Mouse (Mus musculus) granulocyte monocyte progenitor cell, adult 5-6 weeks (primary cell): Measurements from ENCODE around the gene Tspan14. TPM values are rescaled to one million over a fixed set of nuclear protein-coding genes. Genes with fewer than 3 reads are reported as not detected.

ENCODE experiments used
- ATAC-seq: replicated peaks from 2 replicates; pipeline ENCODE4 v1.8.0; 2016; ENCODE audit warnings: mild to moderate bottlenecking, moderate TSS enrichment, inconsistent platforms; ENCODE audit not compliant: poor library complexity, severe bottlenecking
- total RNA-seq, 2 experiments: library from RNA; stranded (forward) in 1 of 2; stranded (reverse) in 1 of 2; fragments of 200-712, 200-1000 nt in 1 of 2; fragments of >200 nt in 1 of 2; fragmentation: Nextera tagmentation in 1 of 2; gene quantifications; 2 replicates each; pipeline ENCODE4 v1.2.3; 2014 to 2017

Tspan14 gene
- total RNA-seq, 2 experiments from 2014 or later: 37.8 to 48.2 TPM

DNA sequence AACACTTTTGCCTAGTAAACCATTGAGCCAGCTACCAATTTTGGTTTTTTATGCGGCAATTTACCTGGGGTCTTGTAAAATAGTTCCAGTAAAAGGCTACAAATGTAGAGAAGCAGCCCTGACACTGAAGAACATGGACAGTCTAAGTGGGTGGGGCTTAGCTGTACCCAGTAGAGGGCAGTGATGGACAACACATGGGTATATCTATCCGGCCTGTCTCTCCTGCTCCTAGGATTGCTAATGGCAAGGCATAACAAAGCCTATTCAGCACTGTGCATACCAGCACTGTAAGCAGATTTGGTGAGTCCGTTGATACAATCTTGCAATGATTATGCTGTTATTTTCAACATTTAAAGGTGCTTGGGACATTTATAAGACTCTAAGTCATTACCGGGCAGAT is 12.4 kb upstream of the Tspan14 start:
- ATAC-seq: peak; percentile 67

- peak; percentile 88 for ATAC-seq
Observed at GRCm38 (mm10) chr14:40975127-40975721, 8.6 kb upstream of the Tspan14 start.

DNA sequence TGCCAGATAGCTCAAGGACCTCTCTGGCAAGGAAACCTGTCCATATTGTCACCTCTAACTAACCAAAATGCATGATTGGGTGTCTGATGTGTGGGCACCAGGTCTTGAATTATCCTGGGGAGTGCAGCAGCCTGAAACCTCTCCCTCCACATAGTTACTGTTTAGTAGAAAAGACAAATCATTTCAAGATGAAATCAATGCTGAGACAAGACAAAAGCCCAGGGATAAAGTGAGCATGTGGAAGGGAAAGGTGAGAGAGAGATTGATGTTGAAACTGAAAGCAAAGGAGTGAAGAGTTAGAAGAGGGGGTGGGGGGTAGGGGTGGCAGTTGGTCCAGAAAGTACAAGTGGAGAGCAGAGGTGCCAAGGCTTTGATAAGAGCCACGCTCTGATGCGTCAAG is 1.4 kb upstream of the Tspan14 start:
- no peak for ATAC-seq

DNA sequence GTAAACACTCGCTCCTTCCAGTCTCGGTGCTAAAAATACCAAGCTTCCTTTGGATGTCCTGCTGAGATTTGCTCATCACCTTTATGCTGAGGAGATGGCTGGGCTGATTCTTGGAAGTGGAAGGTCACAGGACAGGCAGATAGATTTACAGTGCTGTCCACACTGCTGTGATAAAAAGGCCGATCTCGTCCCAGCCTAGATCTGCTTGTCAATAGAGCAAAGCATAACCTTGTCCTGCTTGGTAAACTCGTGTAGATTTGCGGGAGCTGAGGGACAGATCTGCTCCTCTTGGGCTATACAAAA is 942 bp upstream of the Tspan14 start:
- ATAC-seq: no peak

- peak; percentile 78 for ATAC-seq
Observed at GRCm38 (mm10) chr14:40966862-40967597, 423 bp upstream of the Tspan14 start.

DNA sequence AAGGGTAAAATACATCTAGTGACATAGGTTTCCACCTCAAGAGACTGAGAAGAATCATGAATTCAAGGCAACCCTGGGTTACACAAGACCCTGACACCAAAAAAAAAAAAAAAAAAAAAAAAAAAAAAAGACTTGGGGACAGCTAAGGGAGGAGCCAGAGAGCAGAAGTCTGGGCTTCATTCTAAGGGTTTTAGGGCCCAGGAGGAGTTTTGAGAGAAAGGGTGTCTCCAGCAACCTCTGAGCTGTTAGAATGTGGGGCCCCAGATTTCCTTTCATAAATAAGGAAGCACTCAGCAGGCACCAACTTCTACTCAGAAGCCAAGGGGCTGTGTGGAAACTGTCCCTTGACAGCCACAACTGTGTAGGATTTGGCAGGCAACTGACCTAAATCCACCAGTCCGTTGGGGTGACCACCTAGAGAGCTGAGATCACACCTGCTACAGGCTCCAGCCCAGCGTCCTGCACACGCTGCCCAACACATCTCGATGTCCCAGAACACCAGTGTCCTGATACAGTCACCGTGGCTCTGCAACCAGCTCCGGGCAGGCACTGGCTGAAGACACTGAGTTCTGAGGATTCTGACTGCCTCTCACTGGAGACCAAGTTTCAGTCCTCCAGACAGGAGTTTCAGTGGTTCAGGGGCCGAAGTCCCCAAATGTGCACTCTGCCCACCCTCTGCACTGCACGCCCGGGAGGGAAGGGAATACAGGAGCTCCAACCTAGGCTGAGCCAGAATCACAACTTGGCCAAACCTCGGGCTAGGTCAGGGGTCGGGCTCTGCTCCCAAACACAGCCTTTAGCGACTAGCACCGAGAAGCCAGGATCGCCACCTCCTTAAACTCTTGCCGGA is 875 bp downstream of the Tspan14 start:
- ATAC-seq: peak; percentile 45

DNA sequence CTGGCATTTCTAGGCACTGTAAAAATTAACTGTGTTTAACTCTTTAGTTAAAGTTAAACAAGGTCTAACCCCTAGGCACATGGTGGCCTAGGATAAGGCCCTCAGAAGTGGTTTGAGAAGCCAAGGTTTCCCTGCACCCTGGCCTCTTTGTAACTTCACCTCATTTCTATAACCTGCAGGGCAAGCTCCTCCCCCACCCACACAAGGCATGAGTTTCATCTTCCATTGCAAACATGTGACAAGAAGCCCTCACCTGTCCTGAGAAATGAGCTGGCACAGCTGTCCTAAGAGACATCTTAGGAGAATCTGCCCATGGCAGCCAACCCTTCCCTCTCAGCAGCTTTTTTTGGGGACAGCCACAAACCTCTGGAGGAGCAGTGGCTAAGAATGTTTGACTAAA is 1.7 kb downstream of the Tspan14 start:
- no peak for ATAC-seq

DNA sequence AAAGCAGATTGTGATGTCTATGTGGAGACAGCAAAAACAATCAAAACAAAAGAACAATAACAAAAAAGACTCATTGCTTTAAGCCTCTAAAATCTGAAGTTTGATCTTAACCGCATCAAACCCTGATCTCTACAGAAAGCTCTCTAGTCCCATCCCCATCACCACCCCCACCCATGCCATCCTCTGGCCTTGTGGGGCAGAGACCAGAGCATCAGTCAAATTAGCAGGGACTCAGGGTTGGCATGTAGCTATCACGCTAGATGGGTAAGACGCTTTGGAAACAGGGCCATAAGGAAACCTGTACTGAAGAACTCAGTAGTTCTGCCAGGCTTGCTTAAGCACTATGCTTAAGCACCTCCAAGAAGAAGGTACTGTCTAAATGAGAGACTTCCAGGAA is 2.4 kb downstream of the Tspan14 start:
- no peak for ATAC-seq

DNA sequence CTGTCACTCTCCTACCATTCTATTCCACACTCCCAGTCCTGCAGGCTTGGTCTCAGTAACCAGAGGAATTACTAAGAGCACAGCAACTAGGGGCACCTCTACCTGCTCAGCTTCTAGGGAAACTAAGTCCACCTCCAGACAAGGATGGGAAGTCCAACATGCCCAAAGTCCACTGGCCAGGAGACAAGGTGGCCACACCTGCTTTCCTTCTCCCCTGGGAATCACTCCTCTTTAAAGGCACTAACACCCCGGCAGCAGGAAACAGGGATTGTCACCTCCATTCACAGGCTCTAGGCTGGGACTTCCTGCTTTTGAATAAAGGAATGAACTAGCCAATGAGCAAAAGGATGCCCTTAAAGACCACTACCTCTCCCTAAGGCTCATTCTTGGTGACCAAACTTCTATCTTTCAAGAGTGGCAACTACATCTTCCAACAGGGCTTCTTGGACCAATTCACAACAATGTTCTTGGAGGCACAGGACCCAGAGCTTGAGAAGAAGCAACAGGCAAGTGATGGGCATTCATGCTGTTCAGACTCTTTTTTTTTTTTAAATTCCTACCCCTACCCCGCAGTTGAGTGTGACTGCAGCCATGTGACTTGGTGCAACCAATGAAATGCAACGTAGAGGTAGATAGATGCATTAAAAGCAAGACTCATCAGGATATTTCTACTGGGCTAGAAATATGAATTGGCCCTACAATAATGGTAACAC is 3.0 kb downstream of the Tspan14 start:
- no peak for ATAC-seq

- no peak for ATAC-seq
Observed at GRCm38 (mm10) chr14:40962365-40963290, 4.0 kb downstream of the Tspan14 start.

GRCm38 (mm10) chr14:40960237-40960636 is 6.4 kb downstream of the Tspan14 start:
- no peak for ATAC-seq

DNA sequence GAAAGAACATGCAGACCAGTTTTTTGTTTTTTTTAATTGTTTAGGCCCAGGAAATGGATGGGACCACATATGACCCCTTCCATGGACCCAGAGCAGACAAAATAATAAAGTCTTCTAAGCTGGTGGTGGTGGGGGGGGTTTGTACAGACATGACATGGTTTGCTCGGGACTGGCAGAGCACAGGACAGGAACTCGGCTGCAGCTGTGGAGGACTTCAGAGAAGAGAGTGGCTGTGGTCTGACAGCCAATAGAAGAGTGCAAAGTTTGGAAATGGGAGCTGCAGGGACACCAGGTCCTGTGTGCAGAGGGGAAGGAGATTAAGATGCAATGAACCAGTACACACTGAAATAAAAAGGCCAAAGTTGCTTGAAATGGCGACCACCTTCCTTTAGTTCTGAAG is 7.0 kb downstream of the Tspan14 start:
- ATAC-seq: 0 out of 2 replicates have a peak, but pooled peaks have one; percentile 5

DNA sequence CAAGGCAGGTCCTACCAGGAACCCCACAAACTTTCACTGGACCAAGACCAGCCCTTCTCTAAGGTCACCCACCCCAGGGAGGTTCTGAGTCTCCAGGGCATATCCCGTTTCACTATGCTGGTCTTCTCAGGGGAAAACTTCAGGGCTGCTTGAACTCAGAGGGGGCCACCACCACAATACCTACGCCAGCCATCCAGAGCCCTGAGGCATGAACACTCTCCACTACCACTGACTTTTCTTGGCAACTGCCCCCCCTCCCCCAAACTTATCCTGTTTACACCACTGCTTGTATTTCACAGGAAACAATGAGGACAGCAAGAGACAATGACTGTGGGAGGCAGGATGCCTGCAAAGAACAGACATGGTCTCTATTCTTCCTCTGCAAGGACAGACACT is 7.6 kb downstream of the Tspan14 start:
- ATAC-seq: peak; percentile 2; the same call in 1 of the 2 replicates

- peak; percentile 62 for ATAC-seq
Observed at GRCm38 (mm10) chr14:40958083-40958985, 8.3 kb downstream of the Tspan14 start.

DNA sequence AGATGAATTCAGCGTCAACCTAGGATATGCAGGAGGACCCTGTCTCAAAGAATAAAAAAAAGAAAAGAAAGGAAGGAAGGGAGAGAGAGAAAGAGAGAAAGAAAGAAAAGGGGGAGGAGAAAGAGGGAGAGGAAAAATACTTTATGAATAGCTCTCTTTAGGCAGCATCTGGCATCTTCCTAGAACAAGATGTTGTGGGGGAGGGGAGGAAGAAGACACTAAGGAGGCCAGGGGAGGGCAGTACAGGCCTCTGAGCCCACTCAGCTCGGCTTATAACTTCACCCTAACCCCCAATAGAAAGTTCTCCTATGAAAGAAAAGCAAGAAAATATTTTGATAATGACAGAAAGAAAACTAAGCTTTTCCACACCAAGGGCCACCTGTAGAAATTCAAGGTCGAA is 9.0 kb downstream of the Tspan14 start:
- ATAC-seq: no peak

DNA sequence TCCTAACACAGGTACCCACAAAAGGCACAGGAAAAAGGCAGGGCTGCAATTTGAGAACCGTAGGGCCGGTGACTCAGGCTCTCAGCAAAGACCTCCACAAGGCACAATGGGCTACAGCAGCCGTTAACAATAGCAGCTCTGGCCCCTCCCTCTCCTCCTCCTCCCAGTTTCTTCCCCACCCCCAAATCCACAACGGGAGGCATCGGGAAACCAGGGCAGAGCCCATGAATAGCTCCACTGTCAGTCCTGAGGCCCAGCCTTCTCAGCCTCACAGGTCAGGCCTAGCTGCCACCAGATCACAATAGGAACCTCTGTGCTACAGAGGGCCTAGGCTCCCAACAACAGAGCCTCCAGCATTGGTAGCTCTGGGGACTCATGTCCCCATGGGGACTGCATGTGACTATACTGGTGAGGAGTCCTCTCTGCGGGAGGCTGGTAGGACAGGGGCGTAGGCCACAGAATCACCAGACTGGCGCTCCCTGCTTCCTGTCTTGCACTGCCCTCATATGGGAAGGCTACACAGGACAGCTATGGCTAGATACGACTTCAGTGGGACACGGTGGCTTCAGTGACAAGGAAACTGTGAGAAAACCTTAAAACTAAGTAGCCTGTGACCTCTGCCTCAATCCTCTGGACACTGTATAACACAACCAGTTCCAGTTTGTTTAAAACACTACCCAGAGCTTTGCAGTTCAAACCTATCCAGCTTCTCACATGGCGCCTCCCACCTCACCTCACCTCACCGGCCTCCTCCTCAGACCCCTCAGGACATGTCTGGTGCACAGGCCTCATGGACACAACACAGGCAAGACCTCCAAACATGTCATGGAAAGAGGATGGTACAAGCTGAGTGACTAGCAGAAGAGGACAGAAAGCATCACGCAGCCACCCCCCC is 10.1 kb downstream of the Tspan14 start:
- ATAC-seq: peak; percentile 42

- peak; percentile 43 for ATAC-seq
Observed at GRCm38 (mm10) chr14:40955596-40956251, 10.9 kb downstream of the Tspan14 start.
